Mouse (Mus musculus): ENCODE measurements around the gene Gm28710. TPM values are rescaled to one million over a fixed set of nuclear protein-coding genes. Genes with fewer than 3 reads are reported as not detected.

Gm28710 gene
- polyA plus RNA-seq, 1 experiment from 2014 or later, result not detected

Other genes starting within 250 kb of the Gm28710 start
- 1.3 and 1.9 TPM in 2 replicates for gene Hgf, start 238.3 kb upstream of the Gm28710 start, polyA plus RNA-seq (2015; fragmentation: Nextera tagmentation; extraction: Ambion mirVana)